Mouse (Mus musculus): Measurements from ENCODE around the gene Snrnp35.
A peak's percentile ranks its signal among the peaks of the same experiment; 100 is the strongest.
"Not testable (repeated sequence)": the region's sequence is repeated elsewhere in the genome, so short reads cannot be mapped to it uniquely, and the experiment has no call there.

The Snrnp35 gene

DNA sequence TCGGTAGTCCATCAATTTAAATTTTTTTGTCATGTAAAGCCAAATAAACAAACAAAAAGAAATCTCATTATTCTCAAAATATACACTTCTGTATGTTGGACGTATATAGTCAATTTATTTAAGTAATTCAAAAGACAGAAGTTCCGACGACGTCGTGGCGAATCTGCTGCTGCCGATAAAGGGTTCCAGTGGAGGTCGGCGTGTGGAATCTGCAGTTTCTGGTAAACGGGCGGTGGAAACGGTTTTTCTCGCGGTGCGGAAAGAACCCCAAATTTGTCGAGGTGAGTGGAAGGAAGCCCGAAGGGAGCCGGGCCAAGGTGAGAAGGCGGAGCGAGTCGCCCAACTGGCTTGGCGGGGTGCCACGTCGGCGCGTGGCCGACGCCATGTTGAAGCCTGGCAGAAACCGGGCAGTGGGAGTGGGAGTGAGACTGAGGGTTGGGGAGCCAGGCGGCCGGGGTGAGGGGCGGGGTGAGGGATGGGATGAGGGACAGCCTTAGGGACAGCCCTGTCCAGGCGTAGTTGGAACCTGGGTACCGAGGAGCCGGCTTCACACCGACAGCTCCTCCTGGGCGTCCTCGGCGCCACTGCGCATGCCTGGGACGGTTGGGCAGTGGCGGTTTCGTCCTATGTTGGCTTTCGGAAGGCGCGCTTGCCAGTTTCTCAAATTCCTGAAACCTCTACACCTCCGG lies at the start of gene Snrnp35:
Snrnp35 (plus strand) TSS at position 169 of the 689 bp plus-strand sequence.
- DNase-seq = peak; percentile 88

- DNase-seq = no peak
These were observed 44.7 kb upstream of the Snrnp35 start for GRCm38 (mm10) chr5:124438229-124438628.

GRCm38 (mm10) chr5:124438746-124439145 lies 44.2 kb upstream of the Snrnp35 start:
- DNase-seq = no peak

DNA sequence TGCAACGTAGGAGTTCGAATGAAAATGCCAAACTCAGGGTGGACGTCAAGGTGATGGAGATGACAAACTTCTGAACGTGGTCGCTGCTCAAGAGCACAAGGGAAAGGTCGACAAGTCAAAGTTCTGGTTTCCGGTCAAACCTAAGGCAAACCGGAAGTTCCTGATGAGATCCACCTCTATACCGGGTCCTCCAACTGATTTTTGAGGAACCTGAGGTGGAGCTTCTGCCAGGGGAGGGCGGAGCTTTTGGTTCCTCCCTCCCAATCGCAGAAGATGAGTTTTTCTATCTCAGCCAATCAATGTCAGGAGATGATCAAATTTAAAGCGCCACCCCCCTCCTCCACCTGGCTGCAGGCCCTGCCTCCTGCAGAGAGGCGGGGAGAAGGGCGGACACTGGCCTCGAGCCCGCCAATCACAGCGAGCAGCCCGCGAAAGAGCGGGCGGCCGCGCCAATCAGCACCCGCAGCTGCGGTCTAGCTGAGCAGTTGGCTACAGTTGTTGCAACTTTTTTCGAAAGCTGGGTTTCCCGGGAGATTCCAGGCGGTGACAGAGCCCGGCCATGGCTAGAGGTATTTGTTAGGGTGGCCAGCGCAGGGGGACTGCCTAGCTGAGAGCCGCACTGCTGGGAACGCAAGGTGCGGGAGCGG lies 43.4 kb upstream of the Snrnp35 start, which contains the start of gene Kmt5a:
Kmt5a (plus strand) TSS at position 484 of the 647 bp plus-strand sequence.
- peak; percentile 87 for DNase-seq

GRCm38 (mm10) chr5:124440094-124440701 lies 42.7 kb upstream of the Snrnp35 start:
- peak; percentile 49 for DNase-seq

GRCm38 (mm10) chr5:124442628-124443027 lies 40.3 kb upstream of the Snrnp35 start:
- DNase-seq = no peak

- no peak for DNase-seq
These were observed 38.7 kb upstream of the Snrnp35 start for GRCm38 (mm10) chr5:124444208-124444607.

DNA sequence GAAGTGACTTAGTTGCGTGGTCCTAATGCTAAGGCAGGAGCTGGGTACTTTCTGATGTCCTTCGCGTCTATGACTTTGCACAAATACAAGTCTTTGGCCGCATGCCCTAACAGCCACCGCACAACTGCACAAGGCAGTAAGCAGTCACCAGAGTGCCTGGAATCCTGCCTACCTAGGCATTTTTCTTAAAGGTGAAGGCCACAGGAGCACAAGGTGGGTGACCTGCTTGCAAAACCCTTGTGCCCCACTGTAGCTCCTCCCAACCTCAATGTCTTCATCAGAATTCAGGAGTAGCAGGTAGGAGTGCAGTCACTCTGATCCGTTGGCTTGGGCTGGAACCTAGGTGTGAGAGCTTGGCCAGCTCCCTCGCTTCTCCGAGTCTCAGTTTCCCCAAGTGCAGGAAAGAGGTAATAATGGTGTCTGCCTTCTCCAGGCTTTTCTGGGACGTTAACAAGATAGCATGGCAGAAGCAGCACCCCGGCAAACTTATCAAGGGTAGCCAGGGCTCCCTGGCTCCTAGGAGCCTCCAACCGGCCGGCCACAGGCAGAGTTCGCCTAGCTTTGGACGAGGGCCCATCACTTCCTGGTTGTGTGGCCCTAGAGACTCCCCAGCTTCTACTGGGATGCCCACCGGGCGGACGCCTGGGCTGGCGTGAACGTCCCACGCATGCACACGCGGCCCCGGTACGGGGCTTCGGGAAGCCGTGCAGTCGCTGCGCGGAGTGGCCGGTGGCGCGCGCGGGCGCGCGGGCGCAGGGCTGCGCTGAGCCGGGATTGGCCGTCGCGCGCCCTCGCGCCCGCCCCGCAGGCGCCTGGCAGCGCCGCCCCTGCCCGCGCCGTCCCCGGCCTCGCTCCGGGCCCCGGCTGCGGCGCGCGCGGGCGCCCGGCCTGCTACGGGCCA lies 38.0 kb upstream of the Snrnp35 start:
- peak; percentile 79 for DNase-seq

DNA sequence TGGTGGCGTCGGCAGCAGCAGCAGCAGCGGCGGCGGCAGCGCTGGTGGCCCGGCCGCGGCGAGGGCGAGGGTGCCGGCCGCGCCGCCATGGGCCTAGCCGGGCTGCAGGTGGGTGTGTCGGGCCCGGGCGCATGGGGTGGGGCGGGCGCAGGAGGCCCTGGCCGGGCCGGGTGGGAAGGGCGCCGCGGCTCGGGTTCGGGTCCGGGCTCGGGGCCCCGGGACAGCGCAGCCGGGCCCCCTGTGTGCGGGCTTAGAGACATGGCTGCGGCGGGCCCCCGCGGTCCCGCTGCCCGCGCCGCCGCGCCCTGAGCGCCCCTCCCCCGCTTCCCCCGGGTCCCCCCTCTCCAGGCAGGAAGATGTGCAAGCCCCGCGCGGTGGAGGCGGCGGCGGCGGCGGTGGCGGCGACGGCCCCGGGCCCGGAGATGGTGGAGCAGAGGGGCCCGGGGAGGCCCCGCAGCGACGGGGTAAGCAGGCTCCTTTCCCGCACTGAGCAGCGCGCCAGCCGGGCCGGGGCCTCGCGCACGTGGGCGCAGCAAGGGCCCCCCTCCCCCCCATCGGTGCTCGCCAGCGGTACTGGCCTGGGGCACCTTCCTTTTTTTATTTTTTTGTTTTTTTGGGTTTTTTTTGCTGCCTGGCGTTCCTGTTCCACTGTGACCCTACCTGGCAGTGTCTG lies 37.2 kb upstream of the Snrnp35 start:
- peak; percentile 62 for DNase-seq

DNA sequence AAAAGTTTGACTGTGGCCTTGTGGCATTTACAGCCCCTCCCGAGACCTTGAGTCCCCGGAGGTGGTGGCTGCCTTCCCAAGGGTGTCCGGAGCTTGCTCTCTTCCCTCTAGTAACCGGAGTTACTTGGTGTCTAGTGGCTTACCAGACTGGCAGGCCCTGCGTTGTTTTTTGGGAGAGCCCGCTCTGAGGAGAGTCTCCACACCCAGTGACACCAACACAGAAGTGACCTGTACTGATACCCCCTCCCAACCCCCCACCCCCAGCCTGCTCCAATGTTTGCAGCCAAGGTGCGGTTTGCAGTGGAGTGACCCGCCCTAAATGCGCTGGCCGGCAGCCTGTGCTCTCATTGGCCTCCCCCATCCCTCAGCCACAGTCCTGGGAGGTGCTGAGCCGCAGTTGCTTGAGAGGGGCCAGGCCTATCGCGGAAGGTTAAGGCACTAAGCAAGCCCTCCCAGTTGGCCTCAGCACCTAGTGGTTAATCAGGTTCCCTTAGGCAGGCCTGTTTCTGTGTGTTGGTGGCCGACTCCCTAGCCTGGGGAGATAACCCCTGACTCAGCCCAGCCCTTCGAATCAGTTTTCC lies 36.5 kb upstream of the Snrnp35 start:
- no peak for DNase-seq

DNA sequence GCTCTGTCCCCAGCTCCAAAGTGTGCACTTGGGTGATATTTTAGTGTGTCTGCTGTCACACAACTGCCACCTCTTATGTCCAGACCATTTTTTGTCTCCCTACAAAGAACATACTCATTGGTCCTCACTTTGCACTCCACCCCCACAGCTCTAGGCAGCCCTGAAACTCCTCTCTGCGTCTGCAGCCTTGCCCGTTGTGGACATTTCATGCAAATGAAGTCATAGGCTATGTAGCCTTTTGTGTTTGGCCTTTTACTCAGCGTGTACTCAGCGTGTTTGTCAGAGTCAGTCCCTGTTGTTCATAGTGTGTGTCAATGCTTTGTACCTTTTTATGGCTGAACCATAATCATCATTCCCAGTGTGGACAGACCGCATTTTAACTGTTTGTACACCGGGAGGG lies 33.4 kb upstream of the Snrnp35 start:
- no peak for DNase-seq

DNA sequence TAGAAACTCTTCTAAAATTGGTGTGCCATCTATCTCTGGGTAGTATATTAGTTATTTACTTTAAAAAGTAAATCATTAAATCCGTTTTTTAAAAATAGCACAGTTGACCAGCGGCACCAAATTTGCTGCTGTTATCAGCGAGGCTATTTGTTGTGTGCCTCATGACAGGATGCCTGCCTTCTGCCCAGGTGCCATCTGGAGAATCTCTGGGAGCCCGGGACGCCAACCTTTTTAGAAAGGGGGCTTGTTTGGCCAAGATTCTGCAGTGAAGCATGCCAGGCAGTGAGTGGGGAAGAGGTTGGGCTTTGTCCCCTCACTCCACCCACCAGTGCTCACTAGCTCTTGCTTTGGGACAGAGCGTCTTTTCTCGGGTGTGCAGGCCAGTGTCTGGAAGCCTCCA lies 32.9 kb upstream of the Snrnp35 start:
- no peak for DNase-seq

DNA sequence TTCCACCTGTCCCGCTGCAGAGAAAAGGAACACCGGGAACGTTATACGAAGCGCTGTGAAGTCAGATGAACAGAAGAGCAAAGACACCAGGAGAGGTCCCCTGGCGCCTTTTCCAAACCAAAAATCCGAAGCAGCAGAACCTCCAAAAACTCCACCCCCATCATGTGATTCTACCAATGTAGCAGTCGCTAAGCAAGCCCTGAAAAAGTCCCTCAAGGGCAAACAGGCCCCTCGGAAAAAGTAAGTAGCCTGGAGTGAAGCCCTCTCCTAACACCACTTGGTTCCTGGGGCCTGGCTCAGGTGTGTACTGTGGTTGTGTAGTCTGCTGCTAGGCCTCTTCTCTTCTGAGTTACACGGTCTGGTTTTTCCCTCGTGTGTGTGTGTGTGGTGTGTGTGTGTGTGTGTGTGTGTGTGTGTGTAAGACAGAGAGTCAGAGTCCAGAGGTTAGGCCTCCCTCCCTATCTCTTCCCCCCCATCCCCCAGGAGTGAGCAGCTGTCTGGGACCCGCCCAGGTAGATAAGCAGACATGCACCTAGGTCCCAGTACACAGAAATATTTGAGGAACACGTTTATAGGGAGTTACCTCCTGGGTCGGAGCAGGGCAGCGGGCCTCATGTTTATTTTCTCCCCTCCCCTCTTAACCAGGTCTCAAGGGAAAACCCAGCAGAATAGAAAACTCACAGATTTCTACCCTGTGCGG lies 32.1 kb upstream of the Snrnp35 start:
- DNase-seq = no peak

DNA sequence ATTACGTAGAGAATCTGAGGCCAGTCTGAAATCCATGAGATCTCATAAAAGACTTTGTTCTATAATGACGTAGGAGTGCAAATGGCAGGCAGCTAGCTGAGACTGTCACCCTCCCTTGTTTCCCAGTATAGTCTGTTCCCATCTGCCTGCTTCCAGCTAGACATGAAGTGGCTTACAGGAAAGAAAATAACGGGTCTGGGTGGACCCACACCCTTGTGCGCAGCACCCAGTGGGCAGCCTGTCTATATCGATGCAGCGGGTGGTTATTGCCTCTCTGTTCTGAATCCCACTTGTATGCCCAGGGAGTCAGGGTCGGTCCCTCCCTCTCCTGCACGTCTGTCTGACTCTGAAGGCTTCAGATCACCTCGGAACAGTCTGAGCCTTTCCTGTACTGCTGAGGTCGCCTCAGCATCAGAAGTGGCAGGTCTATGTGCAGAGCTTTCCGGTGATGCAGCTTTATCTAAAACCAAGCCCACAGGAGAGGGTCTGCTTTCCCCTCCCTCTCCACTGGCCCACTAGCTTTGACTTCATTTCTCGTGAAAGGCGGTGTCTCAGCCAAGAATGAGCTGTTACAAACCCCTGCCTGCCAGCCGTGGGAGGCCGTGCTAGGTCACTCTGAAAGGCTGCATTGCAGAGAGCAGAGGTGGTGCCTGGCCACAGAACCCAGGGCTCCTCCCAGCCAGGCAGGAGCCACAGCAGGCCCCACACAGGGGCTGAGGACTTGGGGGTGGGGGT lies 30.3 kb upstream of the Snrnp35 start:
- DNase-seq = no peak

- peak; percentile 39 for DNase-seq
These were observed 29.4 kb upstream of the Snrnp35 start for GRCm38 (mm10) chr5:124453339-124454081.

GRCm38 (mm10) chr5:124454082-124454419 lies 28.9 kb upstream of the Snrnp35 start:
- no peak for DNase-seq

DNA sequence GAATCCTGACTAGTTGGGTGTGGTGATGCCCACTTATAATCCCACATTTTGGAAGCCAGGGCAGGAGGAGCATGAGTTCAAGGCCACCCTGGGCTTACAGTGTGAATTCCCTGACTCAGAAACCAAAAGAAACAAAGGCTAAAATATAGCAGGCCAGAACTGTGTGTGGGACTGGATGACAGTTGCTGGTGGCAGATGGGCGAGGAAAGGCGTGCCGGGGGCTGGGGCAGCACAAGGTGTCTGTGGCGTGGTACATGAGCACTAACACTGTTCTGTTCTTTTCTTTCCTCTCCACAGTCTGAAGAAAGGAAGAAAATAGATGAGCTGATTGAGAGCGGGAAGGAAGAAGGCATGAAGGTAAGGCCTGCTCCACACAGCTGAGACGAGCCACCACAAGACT lies 26.2 kb upstream of the Snrnp35 start:
- DNase-seq = no peak

GRCm38 (mm10) chr5:124460922-124461321 lies 22.0 kb upstream of the Snrnp35 start:
- not testable (repeated sequence) for DNase-seq

GRCm38 (mm10) chr5:124462297-124463025 lies 20.5 kb upstream of the Snrnp35 start:
- DNase-seq = no peak
